ENCODE assay signal across 26 mouse cellular contexts in genomic region chr13:53642557-53642956, GRCm38 (mm10).
A peak's percentile ranks its signal among the peaks of the same experiment; 100 is the strongest.
DNase-seq lines count a peak whose midpoint lies in the region; ATAC-seq and TF ChIP-seq lines count a peak whose summit lies in the region.
"Had no signal": no experiment of that assay in that cellular context is flagged by ENCODE, and none has a peak within 500 bp of the region (broad histone marks: within the 10 kb centered on the region; RNA-seq: fewer than 3 reads in every experiment).

No protein-coding gene starts in this region.

- no peak for TF ChIP-seq POLR2A in brain, embryonic 14.5 days (IDR thresholded peaks at IDR 0.05; ENCODE audit: borderline replicate concordance, extremely low read depth, insufficient read depth, insufficient read length, poor library complexity, severe bottlenecking)

- H3K9ac ChIP-seq in forebrain, embryonic 14.5 days (ENCODE audit: low read length) = no peak overlapping the region
- no peak overlapping the region for H3K9ac ChIP-seq in forebrain, embryonic 15.5 days (replicated peaks)
- H3K9ac ChIP-seq in hindbrain, postnatal 0 days (replicated peaks; ENCODE audit: low read length) = no peak overlapping the region
- no peak overlapping the region for H3K9ac ChIP-seq in hindbrain, embryonic 12.5 days
- H3K9ac ChIP-seq in midbrain, postnatal 0 days (replicated peaks; ENCODE audit: low read length, poor library complexity, severe bottlenecking) = no peak overlapping the region
- no peak overlapping the region for H3K9ac ChIP-seq in midbrain, embryonic 13.5 days (replicated peaks)
- H3K9ac ChIP-seq: embryonic facial prominence, embryonic 12.5 days; heart, embryonic 15.5 days; hindbrain, embryonic 15.5 days; intestine, embryonic 15.5 days; liver, embryonic 12.5 days; liver, postnatal 0 days; neural tube, embryonic 15.5 days; stomach, embryonic 15.5 days had no signal

- no peaks in the 10 kb centered on the region for H3K27me3 ChIP-seq in forebrain, embryonic 14.5 days (replicated peaks; ENCODE audit: control insufficient read depth, insufficient read depth, low read length)
- no peaks in the 10 kb centered on the region for H3K27me3 ChIP-seq in forebrain, embryonic 15.5 days
- H3K27me3 ChIP-seq in hindbrain, postnatal 0 days (ENCODE audit: insufficient read depth, low read length) = no peaks in the 10 kb centered on the region
- no peaks in the 10 kb centered on the region for H3K27me3 ChIP-seq in hindbrain, embryonic 12.5 days
- H3K27me3 ChIP-seq in midbrain, postnatal 0 days (ENCODE audit: insufficient read depth, low read length) = no peaks in the 10 kb centered on the region
- H3K27me3 ChIP-seq in midbrain, embryonic 13.5 days = no peaks in the 10 kb centered on the region
- H3K27me3 ChIP-seq: embryonic facial prominence, embryonic 12.5 days; heart, embryonic 15.5 days; hindbrain, embryonic 15.5 days; intestine, embryonic 15.5 days; liver, embryonic 12.5 days; stomach, embryonic 15.5 days had no signal

- H3K4me3 ChIP-seq in forebrain, embryonic 14.5 days (ENCODE audit: low read depth, low read length) = no peak overlapping the region
- no peak overlapping the region for H3K4me3 ChIP-seq in forebrain, embryonic 15.5 days
- H3K4me3 ChIP-seq in hindbrain, postnatal 0 days (ENCODE audit: low read length) = no peak overlapping the region
- H3K4me3 ChIP-seq in hindbrain, embryonic 12.5 days = no peak overlapping the region
- H3K4me3 ChIP-seq in midbrain, postnatal 0 days (ENCODE audit: low read depth, low read length) = no peak overlapping the region
- H3K4me3 ChIP-seq in midbrain, embryonic 13.5 days (replicated peaks) = no peak overlapping the region
- H3K4me3 ChIP-seq: embryonic facial prominence, embryonic 12.5 days; heart, embryonic 15.5 days; hindbrain, embryonic 15.5 days; intestine, embryonic 15.5 days; left cerebral cortex, adult 2 months; liver, embryonic 12.5 days; neural tube, embryonic 15.5 days; stomach, embryonic 15.5 days had no signal

- no peaks in the 10 kb centered on the region for H3K9me3 ChIP-seq in forebrain, embryonic 14.5 days (replicated peaks; ENCODE audit: control insufficient read depth, low read length)
- no peaks in the 10 kb centered on the region for H3K9me3 ChIP-seq in forebrain, embryonic 15.5 days
- peaks cover 6% of the 10 kb centered on the region; the same call in 1 of the 2 replicates for H3K9me3 ChIP-seq in hindbrain, postnatal 0 days (ENCODE audit: low read length)
- H3K9me3 ChIP-seq in hindbrain, embryonic 12.5 days (replicated peaks) = no peaks in the 10 kb centered on the region
- H3K9me3 ChIP-seq in midbrain, postnatal 0 days (ENCODE audit: low read length) = no peaks in the 10 kb centered on the region
- no peaks in the 10 kb centered on the region for H3K9me3 ChIP-seq in midbrain, embryonic 13.5 days
- H3K9me3 ChIP-seq: heart, embryonic 15.5 days; hindbrain, embryonic 15.5 days; intestine, embryonic 15.5 days; liver, embryonic 12.5 days; neural tube, embryonic 15.5 days; stomach, embryonic 15.5 days had no signal

- no peak for TF ChIP-seq CTCF in hindbrain, postnatal 0 days (IDR thresholded peaks at IDR 0.05; ENCODE audit: low read depth)
- no peak for TF ChIP-seq CTCF in midbrain, postnatal 0 days (IDR thresholded peaks at IDR 0.05)
- TF ChIP-seq CTCF in brain, embryonic 14.5 days (IDR thresholded peaks at IDR 0.05; ENCODE audit: borderline replicate concordance, extremely low read depth, insufficient read depth, insufficient read length) = no peak

- no peak overlapping the region for H3K27ac ChIP-seq in forebrain, embryonic 14.5 days (ENCODE audit: low read depth, low read length)
- H3K27ac ChIP-seq in forebrain, embryonic 15.5 days (replicated peaks) = no peak overlapping the region
- no peak overlapping the region for H3K27ac ChIP-seq in hindbrain, postnatal 0 days
- H3K27ac ChIP-seq in hindbrain, embryonic 12.5 days = no peak overlapping the region
- no peak overlapping the region for H3K27ac ChIP-seq in midbrain, postnatal 0 days (ENCODE audit: low read depth, low read length)
- H3K27ac ChIP-seq in midbrain, embryonic 13.5 days = no peak overlapping the region
- H3K27ac ChIP-seq: embryonic facial prominence, embryonic 12.5 days; heart, embryonic 15.5 days; hindbrain, embryonic 15.5 days; intestine, embryonic 15.5 days; kidney, postnatal 0 days; left cerebral cortex, adult 2 months; liver, embryonic 12.5 days; neural tube, embryonic 15.5 days; stomach, embryonic 15.5 days had no signal

- H3K4me1 ChIP-seq in forebrain, embryonic 14.5 days (ENCODE audit: control insufficient read depth, insufficient read depth, low read length) = peaks cover 3% of the 10 kb centered on the region; the same call in 1 of the 2 replicates
- H3K4me1 ChIP-seq in forebrain, embryonic 15.5 days = peaks cover 7% of the 10 kb centered on the region; the same call in 1 of the 2 replicates
- no peaks in the 10 kb centered on the region for H3K4me1 ChIP-seq in hindbrain, postnatal 0 days (ENCODE audit: insufficient read depth, low read length)
- H3K4me1 ChIP-seq in hindbrain, embryonic 12.5 days = no peaks in the 10 kb centered on the region
- H3K4me1 ChIP-seq in midbrain, postnatal 0 days (ENCODE audit: insufficient read depth, low read length) = 0 out of 2 replicates have a peak, but pooled peaks cover 4% of the 10 kb centered on the region
- no peaks in the 10 kb centered on the region for H3K4me1 ChIP-seq in midbrain, embryonic 13.5 days (replicated peaks)
- H3K4me1 ChIP-seq: embryonic facial prominence, embryonic 12.5 days; heart, embryonic 15.5 days; intestine, embryonic 15.5 days; liver, embryonic 12.5 days; stomach, embryonic 15.5 days had no signal

- DNase-seq in forebrain, embryonic 14.5 days (ENCODE audit: low spot score) = peak; percentile 52
- peak; percentile 60 for DNase-seq in hindbrain, postnatal 0 days (ENCODE audit: low spot score)
- peak; percentile 60 for DNase-seq in midbrain, postnatal 0 days (ENCODE audit: low spot score)
- DNase-seq in brain, embryonic 14.5 days (ENCODE audit: low read depth) = peak; percentile 73
- DNase-seq: adrenal gland, postnatal 25 days; cerebellum, adult 18-20 months; embryo, embryonic 11 days; gastrocnemius, postnatal 10 days; kidney, adult 8-10 months; kidney, postnatal 4 days; liver, postnatal 0 days; lung, postnatal 36 days; right cerebral cortex, adult 18-20 months had no signal

- WGBS in forebrain, embryonic 14.5 days = 35% methylated on average over 5 of the region's 5 CpGs
- 36% methylated on average over 5 of the region's 5 CpGs for WGBS in forebrain, embryonic 15.5 days
- 30% methylated on average over 5 of the region's 5 CpGs for WGBS in hindbrain, postnatal 0 days
- 84% methylated on average over 5 of the region's 5 CpGs for WGBS in hindbrain, embryonic 12.5 days
- 62% methylated on average over 5 of the region's 5 CpGs for WGBS in midbrain, postnatal 0 days
- WGBS in midbrain, embryonic 13.5 days = 84% methylated on average over 5 of the region's 5 CpGs

- no peaks in the 10 kb centered on the region for H3K36me3 ChIP-seq in forebrain, embryonic 14.5 days (ENCODE audit: control insufficient read depth, insufficient read depth, low read length)
- no peaks in the 10 kb centered on the region for H3K36me3 ChIP-seq in forebrain, embryonic 15.5 days
- no peaks in the 10 kb centered on the region for H3K36me3 ChIP-seq in hindbrain, postnatal 0 days (ENCODE audit: insufficient read depth, low read length)
- H3K36me3 ChIP-seq in hindbrain, embryonic 12.5 days = no peaks in the 10 kb centered on the region
- H3K36me3 ChIP-seq in midbrain, postnatal 0 days (ENCODE audit: insufficient read depth, low read length) = no peaks in the 10 kb centered on the region
- no peaks in the 10 kb centered on the region for H3K36me3 ChIP-seq in midbrain, embryonic 13.5 days
- H3K36me3 ChIP-seq: embryonic facial prominence, embryonic 12.5 days; heart, embryonic 15.5 days; hindbrain, embryonic 15.5 days; intestine, embryonic 15.5 days; liver, embryonic 12.5 days; neural tube, embryonic 15.5 days; stomach, embryonic 15.5 days had no signal

- H3K4me2 ChIP-seq in forebrain, embryonic 14.5 days (ENCODE audit: low read length) = no peak overlapping the region
- no peak overlapping the region for H3K4me2 ChIP-seq in forebrain, embryonic 15.5 days (replicated peaks)
- no peak overlapping the region for H3K4me2 ChIP-seq in hindbrain, postnatal 0 days (ENCODE audit: low read depth, low read length)
- H3K4me2 ChIP-seq in hindbrain, embryonic 12.5 days (replicated peaks) = no peak overlapping the region
- H3K4me2 ChIP-seq in midbrain, postnatal 0 days (ENCODE audit: low read depth, low read length, poor library complexity, severe bottlenecking) = no peak overlapping the region
- H3K4me2 ChIP-seq in midbrain, embryonic 13.5 days (replicated peaks) = no peak overlapping the region
- H3K4me2 ChIP-seq: embryonic facial prominence, embryonic 12.5 days; heart, embryonic 15.5 days; hindbrain, embryonic 15.5 days; intestine, embryonic 15.5 days; liver, embryonic 12.5 days; midbrain, embryonic 11.5 days; neural tube, embryonic 15.5 days; stomach, embryonic 15.5 days had no signal

- no peak; the same call in 1 of the 2 replicates for ATAC-seq in forebrain, embryonic 14.5 days
- no peak for ATAC-seq in forebrain, embryonic 15.5 days (replicated peaks)
- no peak for ATAC-seq in hindbrain, postnatal 0 days
- ATAC-seq in hindbrain, embryonic 12.5 days (ENCODE audit: low FRiP score) = no peak
- no peak for ATAC-seq in midbrain, postnatal 0 days (ENCODE audit: low FRiP score)
- no peak for ATAC-seq in midbrain, embryonic 13.5 days
- ATAC-seq: intestine, embryonic 15.5 days; liver, embryonic 12.5 days; liver, postnatal 0 days had no signal
